ENCODE assay signal across 10 mouse cellular contexts in the genomic region with DNA sequence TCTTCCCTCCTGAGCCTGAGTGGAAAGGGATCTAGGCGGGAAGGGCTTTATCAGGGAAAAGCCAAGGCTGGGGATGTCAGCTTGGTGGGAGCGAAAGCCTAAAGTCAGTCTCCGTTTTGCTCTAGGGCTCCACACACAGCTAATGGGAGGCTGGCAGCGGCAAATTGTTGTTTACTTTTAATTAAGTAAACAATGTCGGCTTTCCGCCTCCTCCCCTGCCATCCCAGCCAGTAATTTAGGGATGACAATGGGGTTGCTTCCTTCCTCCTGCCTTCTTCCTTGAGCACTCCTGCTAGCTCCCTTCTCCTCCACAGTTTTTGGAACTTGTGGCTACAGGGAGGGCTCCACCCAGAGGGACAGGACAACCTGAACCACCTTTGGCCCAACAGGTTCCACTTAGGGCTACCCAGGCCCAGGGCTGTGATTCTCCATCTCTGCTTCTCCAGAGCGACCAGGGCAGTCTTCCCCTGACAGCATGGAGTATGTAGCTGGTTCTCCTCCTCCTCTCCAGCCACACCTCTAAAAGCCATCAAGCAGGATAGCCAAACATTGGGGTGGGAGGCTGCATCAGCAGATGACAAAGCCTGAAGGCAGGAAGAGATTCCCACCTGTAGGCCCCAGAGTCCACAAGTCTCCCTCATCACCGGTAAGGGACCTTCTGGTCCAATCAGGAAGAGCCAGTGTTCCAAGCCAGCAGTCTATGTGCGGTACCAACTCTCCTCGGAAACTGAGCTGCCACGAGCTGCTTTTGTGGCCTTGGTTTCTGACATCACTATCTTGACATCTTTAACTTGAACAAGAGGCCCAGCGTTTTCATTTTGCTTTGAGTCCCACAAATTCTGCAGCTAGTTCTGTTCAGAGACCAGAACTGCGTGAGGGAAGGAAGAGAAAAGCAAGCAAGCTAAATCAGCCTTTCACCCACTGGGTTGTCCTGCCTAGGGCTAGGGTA. TPM values are rescaled to one million over a fixed set of nuclear protein-coding genes. Genes with fewer than 3 reads are reported as not detected.
DNase-seq lines count a peak whose midpoint lies in the region; ATAC-seq and TF ChIP-seq lines count a peak whose summit lies in the region.
"Had no signal": no experiment of that assay in that cellular context is flagged by ENCODE, and none has a peak within 500 bp of the region (broad histone marks: within the 10 kb centered on the region; RNA-seq: fewer than 3 reads in every experiment).

No protein-coding gene starts in this region.

- ATAC-seq in heart, postnatal 0 days (ENCODE audit: insufficient read depth, low read depth): no peak
- ATAC-seq in embryonic facial prominence, embryonic 13.5 days (ENCODE audit: insufficient number of reproducible peaks, insufficient read depth, low FRiP score, low TSS enrichment, low read depth): no peak
- no peak for ATAC-seq in limb, embryonic 12.5 days (ENCODE audit: insufficient number of reproducible peaks, insufficient read depth, low FRiP score, low TSS enrichment, low read depth)

- H3K4me3 ChIP-seq in heart, postnatal 0 days (ENCODE audit: low read depth, low read length): no peak overlapping the region
- H3K4me3 ChIP-seq in E14TG2a.4 (replicated peaks; ENCODE audit: low read length): peak overlapping the region; percentile 71; the same call in 1 of the 2 replicates
- no peak overlapping the region for H3K4me3 ChIP-seq in embryonic facial prominence, embryonic 13.5 days
- H3K4me3 ChIP-seq in limb, embryonic 12.5 days (replicated peaks): no peak overlapping the region
- H3K4me3 ChIP-seq: erythroblast, embryonic 14.5 days had no signal

- 70% methylated on average over 13 of the region's 13 CpGs for WGBS in heart, postnatal 0 days
- WGBS in embryonic facial prominence, embryonic 13.5 days: 26% methylated on average over 13 of the region's 13 CpGs
- WGBS in limb, embryonic 12.5 days: 34% methylated on average over 13 of the region's 13 CpGs

- no peak overlapping the region for H3K9ac ChIP-seq in heart, postnatal 0 days (replicated peaks; ENCODE audit: low read depth, low read length)
- peak overlapping the region; percentile 58; the same call in 1 of the 2 replicates for H3K9ac ChIP-seq in embryonic facial prominence, embryonic 13.5 days
- H3K9ac ChIP-seq in limb, embryonic 12.5 days (replicated peaks): no peak overlapping the region; the same call in 1 of the 2 replicates

- peak overlapping the region; percentile 72 for H3K27ac ChIP-seq in heart, postnatal 0 days (ENCODE audit: low read depth)
- peak overlapping the region; percentile 99 for H3K27ac ChIP-seq in embryonic facial prominence, embryonic 13.5 days
- H3K27ac ChIP-seq in limb, embryonic 12.5 days: peak overlapping the region; percentile 100

- no peak for TF ChIP-seq EP300 in heart, postnatal 0 days (IDR thresholded peaks at IDR 0.05; ENCODE audit: low read depth)

- no peak for DNase-seq in heart, postnatal 0 days (ENCODE audit: low spot score)
- DNase-seq in heart, postnatal 10 days: no peak
- DNase-seq in embryo, embryonic 11 days: no peak
- no peak for DNase-seq in thymus, postnatal 10 days (ENCODE audit: low spot score in 2 of 2)
- no peak for DNase-seq in cerebellum, postnatal 25 days

- intact Hi-C loops in heart, postnatal 10 days (cut with DNase I): loop anchor here (2.0 kb wide), 1 partner anchor 58 kb away; no protein-coding TSS in a partner anchor

- no peaks in the 10 kb centered on the region for H3K9me3 ChIP-seq in heart, postnatal 0 days (replicated peaks; ENCODE audit: control insufficient read depth, low read length)
- no peaks in the 10 kb centered on the region for H3K9me3 ChIP-seq in E14TG2a.4 (ENCODE audit: low read length)
- H3K9me3 ChIP-seq in embryonic facial prominence, embryonic 13.5 days: no peaks in the 10 kb centered on the region
- no peaks in the 10 kb centered on the region for H3K9me3 ChIP-seq in limb, embryonic 12.5 days

- no peaks in the 10 kb centered on the region for H3K27me3 ChIP-seq in heart, postnatal 0 days (ENCODE audit: control insufficient read depth, insufficient read depth, low read length)
- peaks cover 97% of the 10 kb centered on the region for H3K27me3 ChIP-seq in E14TG2a.4 (ENCODE audit: insufficient read depth, low read length)
- H3K27me3 ChIP-seq in embryonic facial prominence, embryonic 13.5 days: peaks cover 38% of the 10 kb centered on the region
- H3K27me3 ChIP-seq in limb, embryonic 12.5 days: peaks cover 35% of the 10 kb centered on the region

- H3K36me3 ChIP-seq in heart, postnatal 0 days (replicated peaks; ENCODE audit: control insufficient read depth, insufficient read depth, low read length): no peaks in the 10 kb centered on the region
- no peaks in the 10 kb centered on the region for H3K36me3 ChIP-seq in E14TG2a.4 (ENCODE audit: insufficient read depth, low read length)
- H3K36me3 ChIP-seq in embryonic facial prominence, embryonic 13.5 days: no peaks in the 10 kb centered on the region
- no peaks in the 10 kb centered on the region for H3K36me3 ChIP-seq in limb, embryonic 12.5 days

- H3K4me2 ChIP-seq in heart, postnatal 0 days (ENCODE audit: low read depth, low read length): no peak overlapping the region
- H3K4me2 ChIP-seq in embryonic facial prominence, embryonic 13.5 days: peak overlapping the region; percentile 55
- peak overlapping the region; percentile 54 for H3K4me2 ChIP-seq in limb, embryonic 12.5 days

- TF ChIP-seq CTCF in heart, postnatal 0 days (IDR thresholded peaks at IDR 0.05; ENCODE audit: low read depth): no peak
- no peak for TF ChIP-seq CTCF in E14TG2a.4 (conservative IDR thresholded peaks at IDR 0.05; ENCODE audit: low read length)

- H3K4me1 ChIP-seq in heart, postnatal 0 days (ENCODE audit: control insufficient read depth, insufficient read depth): peaks cover 69% of the 10 kb centered on the region
- peaks cover 77% of the 10 kb centered on the region for H3K4me1 ChIP-seq in E14TG2a.4 (replicated peaks; ENCODE audit: low read depth, low read length)
- peaks cover 97% of the 10 kb centered on the region for H3K4me1 ChIP-seq in embryonic facial prominence, embryonic 13.5 days
- H3K4me1 ChIP-seq in limb, embryonic 12.5 days (replicated peaks): peaks cover 98% of the 10 kb centered on the region

RNA-seq across cellular contexts. Expression of a gene that starts 18.4 kb away (rescaled TPM):
- 1.0 TPM in 1 of 2 replicates, not detected in the other for total RNA-seq in heart, postnatal 0 days (2014; rRNA removed; ENCODE audit: low replicate concordance)
- polyA plus RNA-seq in heart, postnatal 0 days (2015; fragmentation: Nextera tagmentation; extraction: Ambion mirVana): 3.0 and 3.1 TPM in 2 replicates
- total RNA-seq in heart, postnatal 10 days (2021): under 1 TPM; 0.50 to 0.89 TPM
- 6.1 and 6.2 TPM in 2 replicates for polyA plus RNA-seq in embryonic facial prominence, embryonic 13.5 days (2015; fragmentation: Nextera tagmentation; extraction: Ambion mirVana)
- 9.7 and 11.8 TPM in 2 replicates for polyA plus RNA-seq in limb, embryonic 12.5 days (2016; fragmentation: Nextera tagmentation; extraction: Ambion mirVana)
- total RNA-seq: liver, adult 2 months had no signal
- polyA plus RNA-seq: liver, adult 2 months had no signal

RNA-seq across cellular contexts. Expression of a gene that starts 39.9 kb away (rescaled TPM):
- 4.4 and 4.8 TPM in 2 replicates for total RNA-seq in heart, postnatal 0 days (2014; rRNA removed; ENCODE audit: low replicate concordance)
- polyA plus RNA-seq in heart, postnatal 0 days (2015; fragmentation: Nextera tagmentation; extraction: Ambion mirVana): 8.7 and 9.8 TPM in 2 replicates
- 1 to 10 TPM; 8.4 to 9.1 TPM for total RNA-seq in heart, postnatal 10 days (2021)
- 4.8 and 4.9 TPM in 2 replicates for polyA plus RNA-seq in embryonic facial prominence, embryonic 13.5 days (2015; fragmentation: Nextera tagmentation; extraction: Ambion mirVana)
- polyA plus RNA-seq in limb, embryonic 12.5 days (2016; fragmentation: Nextera tagmentation; extraction: Ambion mirVana): 3.7 and 4.7 TPM in 2 replicates

RNA-seq across cellular contexts. Expression of a gene that starts 53.5 kb away (rescaled TPM):
- 68.0 and 83.6 TPM in 2 replicates for total RNA-seq in heart, postnatal 0 days (2014; rRNA removed; ENCODE audit: low replicate concordance)
- 6.2 and 6.9 TPM in 2 replicates for polyA plus RNA-seq in heart, postnatal 0 days (2015; fragmentation: Nextera tagmentation; extraction: Ambion mirVana)
- total RNA-seq in heart, postnatal 10 days (2021): 10 to 100 TPM; 50.2 TPM
- polyA plus RNA-seq in embryonic facial prominence, embryonic 13.5 days (2015; fragmentation: Nextera tagmentation; extraction: Ambion mirVana): 16.3 and 16.6 TPM in 2 replicates
- polyA plus RNA-seq in limb, embryonic 12.5 days (2016; fragmentation: Nextera tagmentation; extraction: Ambion mirVana): 16.9 and 21.4 TPM in 2 replicates

RNA-seq across cellular contexts. Expression of a gene that starts 55.1 kb away (rescaled TPM):
- total RNA-seq in heart, postnatal 0 days (2014; rRNA removed; ENCODE audit: low replicate concordance): 98.3 and 116 TPM in 2 replicates
- polyA plus RNA-seq in heart, postnatal 0 days (2015; fragmentation: Nextera tagmentation; extraction: Ambion mirVana): 28.4 and 29.5 TPM in 2 replicates
- 10 to 100 TPM; 40.3 to 40.6 TPM for total RNA-seq in heart, postnatal 10 days (2021)
- 71.3 and 78.6 TPM in 2 replicates for polyA plus RNA-seq in embryonic facial prominence, embryonic 13.5 days (2015; fragmentation: Nextera tagmentation; extraction: Ambion mirVana)
- 63.4 and 66.9 TPM in 2 replicates for polyA plus RNA-seq in limb, embryonic 12.5 days (2016; fragmentation: Nextera tagmentation; extraction: Ambion mirVana)

RNA-seq across cellular contexts. Expression of a gene that starts 59.0 kb away (rescaled TPM):
- 41.9 and 48.5 TPM in 2 replicates for total RNA-seq in heart, postnatal 0 days (2014; rRNA removed; ENCODE audit: low replicate concordance)
- polyA plus RNA-seq in heart, postnatal 0 days (2015; fragmentation: Nextera tagmentation; extraction: Ambion mirVana): 18.2 TPM in 2 replicates
- 100 to 1,000 TPM; 256 to 266 TPM for total RNA-seq in heart, postnatal 10 days (2021)
- polyA plus RNA-seq in embryonic facial prominence, embryonic 13.5 days (2015; fragmentation: Nextera tagmentation; extraction: Ambion mirVana): 37.0 and 42.9 TPM in 2 replicates
- 14.5 and 18.1 TPM in 2 replicates for polyA plus RNA-seq in limb, embryonic 12.5 days (2016; fragmentation: Nextera tagmentation; extraction: Ambion mirVana)
